Mouse (Mus musculus) gastrocnemius, postnatal 36 days (tissue): ENCODE data around the gene Myo3b. TPM values are rescaled to one million over a fixed set of nuclear protein-coding genes. Genes with fewer than 3 reads are reported as not detected.

Source experiments
- DNase-seq, 2 experiments: peaks; one replicate each; pipeline ENCODE4 v3.0.0; 2022
- intact Hi-C: fragments of 180-260 bp; cut with DNase I; formaldehyde crosslinking; loops from one replicate; pipeline ENCODE4 v1.15.1; 2025
- total RNA-seq, 2 experiments: library from RNA; stranded (reverse); gene quantifications; 2 replicates each; pipeline ENCODE4 v1.2.3; 2021

Gene Myo3b
- total RNA-seq, 2 experiments from 2014 or later: not detected

GRCm38 (mm10) chr2:70260646-70261195, 221.8 kb downstream of the Myo3b start:
- intact Hi-C loops: no loop called here
- no peak for DNase-seq

GRCm38 (mm10) chr2:70261703-70262564, 223.0 kb downstream of the Myo3b start:
- intact Hi-C loops: no loop called here

GRCm38 (mm10) chr2:70262565-70263082, 223.7 kb downstream of the Myo3b start:
- intact Hi-C loops: no loop called here
- DNase-seq: no peak

More at GRCm38 (mm10) chr2:70261703-70262564, 223.0 kb downstream of the Myo3b start:
- no peak for DNase-seq

GRCm38 (mm10) chr2:70278425-70279277, 239.7 kb downstream of the Myo3b start:
- DNase-seq: no peak
- intact Hi-C loops: no loop called here

GRCm38 (mm10) chr2:70284109-70284508, 245.2 kb downstream of the Myo3b start:
- no peak for DNase-seq
- intact Hi-C loops: no loop called here

GRCm38 (mm10) chr2:70291063-70291462, 252.1 kb downstream of the Myo3b start:
- intact Hi-C loops: no loop called here
- DNase-seq: no peak

- intact Hi-C loops: no loop called here
- no peak for DNase-seq
Measured at GRCm38 (mm10) chr2:70292776-70293175, 253.8 kb downstream of the Myo3b start.

- intact Hi-C loops: no loop called here
- no peak for DNase-seq
Measured at GRCm38 (mm10) chr2:70302905-70303304, 264.0 kb downstream of the Myo3b start.

- intact Hi-C loops: no loop called here
- no peak for DNase-seq
Measured at GRCm38 (mm10) chr2:70315125-70315524, 276.2 kb downstream of the Myo3b start.

GRCm38 (mm10) chr2:70315734-70316133, 276.8 kb downstream of the Myo3b start:
- no peak for DNase-seq
- intact Hi-C loops: no loop called here

GRCm38 (mm10) chr2:70317850-70318249, 278.9 kb downstream of the Myo3b start:
- DNase-seq: no peak
- intact Hi-C loops: no loop called here

GRCm38 (mm10) chr2:70318861-70319555, 280.1 kb downstream of the Myo3b start:
- no peak for DNase-seq
- intact Hi-C loops: no loop called here

GRCm38 (mm10) chr2:70322767-70323166, 283.8 kb downstream of the Myo3b start:
- no peak for DNase-seq
- intact Hi-C loops: no loop called here

GRCm38 (mm10) chr2:70327602-70328001, 288.7 kb downstream of the Myo3b start:
- no peak for DNase-seq
- intact Hi-C loops: no loop called here

GRCm38 (mm10) chr2:70332905-70333304, 294.0 kb downstream of the Myo3b start:
- DNase-seq: no peak

GRCm38 (mm10) chr2:70333553-70333952, 294.6 kb downstream of the Myo3b start:
- intact Hi-C loops: no loop called here
- peak in 1 of 2 experiments; percentile 12 for DNase-seq

More at GRCm38 (mm10) chr2:70332905-70333304, 294.0 kb downstream of the Myo3b start:
- intact Hi-C loops: no loop called here

- DNase-seq: no peak
- intact Hi-C loops: no loop called here
Measured at GRCm38 (mm10) chr2:70336551-70336950, 297.6 kb downstream of the Myo3b start.

- intact Hi-C loops: no loop called here
- no peak for DNase-seq
Measured at GRCm38 (mm10) chr2:70337208-70337611, 298.3 kb downstream of the Myo3b start.

GRCm38 (mm10) chr2:70337869-70338268, 298.9 kb downstream of the Myo3b start:
- DNase-seq: no peak
- intact Hi-C loops: no loop called here

GRCm38 (mm10) chr2:70339061-70339460, 300.1 kb downstream of the Myo3b start:
- no peak for DNase-seq
- intact Hi-C loops: no loop called here
